Mouse (Mus musculus): ENCODE measurements at regions not wholly inside any gene's neighbourhood (a gene's known extent, or its start where the extent isn't known, plus 50 kb on each side); places are given as distances from the start of the nearest gene placed in this dataset.

GRCm38 (mm10) chr12:92509494-92509893, 660.5 kb upstream of the Sel1l start:
- no peak for DNase-seq (ENCODE audit: low spot score in 2 of 2)

- no peak for DNase-seq (ENCODE audit: low spot score in 2 of 2)
Measured at GRCm38 (mm10) chr12:92508796-92509489, 660.0 kb upstream of the Sel1l start.

- DNase-seq (ENCODE audit: low spot score in 2 of 2): no peak
Measured at GRCm38 (mm10) chr12:92483984-92484383, 635.0 kb upstream of the Sel1l start.

- no peak for DNase-seq (ENCODE audit: low spot score in 2 of 2)
Measured at GRCm38 (mm10) chr12:92474293-92475062, 625.5 kb upstream of the Sel1l start.

GRCm38 (mm10) chr12:92451110-92451818, 602.3 kb upstream of the Sel1l start:
- DNase-seq (ENCODE audit: low spot score in 2 of 2): no peak

- DNase-seq (ENCODE audit: low spot score in 2 of 2): no peak
Measured at GRCm38 (mm10) chr12:92418458-92418857, 569.5 kb upstream of the Sel1l start.

- DNase-seq (ENCODE audit: low spot score in 2 of 2): no peak
Measured at GRCm38 (mm10) chr12:92405506-92405905, 556.5 kb upstream of the Sel1l start.

GRCm38 (mm10) chr12:92400987-92401386, 552.0 kb upstream of the Sel1l start:
- DNase-seq (ENCODE audit: low spot score in 2 of 2): no peak

GRCm38 (mm10) chr12:92386195-92386594, 537.2 kb upstream of the Sel1l start:
- no peak for DNase-seq (ENCODE audit: low spot score in 2 of 2)

- DNase-seq (ENCODE audit: low spot score in 2 of 2): no peak
Measured at GRCm38 (mm10) chr12:92384266-92384937, 535.4 kb upstream of the Sel1l start.

GRCm38 (mm10) chr12:92379130-92379529, 530.2 kb upstream of the Sel1l start:
- no peak for DNase-seq (ENCODE audit: low spot score in 2 of 2)

GRCm38 (mm10) chr12:92365926-92366325, 517.0 kb upstream of the Sel1l start:
- DNase-seq (ENCODE audit: low spot score in 2 of 2): no peak

GRCm38 (mm10) chr12:92353386-92354257, 504.7 kb upstream of the Sel1l start:
- no peak for DNase-seq (ENCODE audit: low spot score in 2 of 2)

- no peak for DNase-seq (ENCODE audit: low spot score in 2 of 2)
Measured at GRCm38 (mm10) chr12:92318241-92318640, 469.3 kb upstream of the Sel1l start.

GRCm38 (mm10) chr12:92317609-92318008, 468.7 kb upstream of the Sel1l start:
- no peak for DNase-seq (ENCODE audit: low spot score in 2 of 2)

GRCm38 (mm10) chr12:92316285-92316684, 467.3 kb upstream of the Sel1l start:
- DNase-seq (ENCODE audit: low spot score in 2 of 2): no peak

- no peak for DNase-seq (ENCODE audit: low spot score in 2 of 2)
Measured at GRCm38 (mm10) chr12:92315820-92316219, 466.9 kb upstream of the Sel1l start.

GRCm38 (mm10) chr12:92302951-92303591, 454.1 kb upstream of the Sel1l start:
- DNase-seq (ENCODE audit: low spot score in 2 of 2): peak; percentile 56 to 76

GRCm38 (mm10) chr12:92294887-92295286, 445.9 kb upstream of the Sel1l start:
- DNase-seq (ENCODE audit: low spot score in 2 of 2): no peak

GRCm38 (mm10) chr12:92293341-92293720, 444.4 kb upstream of the Sel1l start:
- DNase-seq (ENCODE audit: low spot score in 2 of 2): no peak

Measured in cerebellum, postnatal 4 days (tissue).